Mouse (Mus musculus): ENCODE data around the gene Fbxl17. TPM values are rescaled to one million over a fixed set of nuclear protein-coding genes. Genes with fewer than 3 reads are reported as not detected.

The Fbxl17 gene
- polyA plus RNA-seq, 1 experiment from 2014 or later, result 8.9 TPM

- 89% methylated on average over 7 of the region's 7 CpGs for WGBS
- no peak for ATAC-seq
- H3K4me3 ChIP-seq (ENCODE audit: low read depth, low read length), result no peak overlapping the region
Observed at GRCm38 (mm10) chr17:63157019-63157418, 342.8 kb downstream of the Fbxl17 start.

GRCm38 (mm10) chr17:63146514-63146913 lies 353.3 kb downstream of the Fbxl17 start:
- peak overlapping the region; percentile 91; the same call in 1 of the 2 replicates for H3K27ac ChIP-seq (ENCODE audit: low read depth, low read length)
- no peaks in the 10 kb centered on the region for H3K9me3 ChIP-seq (replicated peaks; ENCODE audit: control insufficient read depth, low read length)
- 3% methylated on average over 2 of the region's 2 CpGs for WGBS
- no peak overlapping the region for H3K4me2 ChIP-seq (ENCODE audit: low read length)
- no peaks in the 10 kb centered on the region for H3K27me3 ChIP-seq (replicated peaks; ENCODE audit: control insufficient read depth, insufficient read depth, low read length)
- no peaks in the 10 kb centered on the region for H3K36me3 ChIP-seq (ENCODE audit: control insufficient read depth, insufficient read depth, low read length)
- no peak overlapping the region for H3K4me3 ChIP-seq (ENCODE audit: low read depth, low read length)
- peak; percentile 40 for DNase-seq (ENCODE audit: low spot score)
- H3K9ac ChIP-seq (ENCODE audit: low read length), result no peak overlapping the region
- peaks cover 28% of the 10 kb centered on the region for H3K4me1 ChIP-seq (ENCODE audit: control insufficient read depth, insufficient read depth, low read length)
- peak; percentile 30; the same call in 1 of the 2 replicates for ATAC-seq

More at GRCm38 (mm10) chr17:63157019-63157418, 342.8 kb downstream of the Fbxl17 start:
- Histone ChIP-seq H3K4me1 (ENCODE audit: control insufficient read depth, insufficient read depth, low read length) (no peaks in the 10 kb centered on the region), H3K27ac (ENCODE audit: low read depth, low read length) (no peak overlapping the region), H3K9ac (ENCODE audit: low read length) (no peak overlapping the region), H3K9me3 (replicated peaks; ENCODE audit: control insufficient read depth, low read length) (no peaks in the 10 kb centered on the region), H3K36me3 (ENCODE audit: control insufficient read depth, insufficient read depth, low read length) (no peaks in the 10 kb centered on the region), H3K4me2 (ENCODE audit: low read length) (no peak overlapping the region), H3K27me3 (replicated peaks; ENCODE audit: control insufficient read depth, insufficient read depth, low read length) (no peaks in the 10 kb centered on the region)
- DNase-seq (ENCODE audit: low spot score), result no peak

GRCm38 (mm10) chr17:63145751-63146491 lies 353.9 kb downstream of the Fbxl17 start:
- ATAC-seq, result peak; percentile 40

GRCm38 (mm10) chr17:63145311-63145741 lies 354.5 kb downstream of the Fbxl17 start:
- Histone ChIP-seq H3K27me3 (replicated peaks; ENCODE audit: control insufficient read depth, insufficient read depth, low read length) (no peaks in the 10 kb centered on the region), H3K9ac (ENCODE audit: low read length) (0 out of 2 replicates have a peak overlapping the region, but pooled peaks have one; percentile 26), H3K36me3 (ENCODE audit: control insufficient read depth, insufficient read depth, low read length) (no peaks in the 10 kb centered on the region), H3K27ac (ENCODE audit: low read depth, low read length) (peak overlapping the region; percentile 91), H3K9me3 (replicated peaks; ENCODE audit: control insufficient read depth, low read length) (no peaks in the 10 kb centered on the region), H3K4me3 (ENCODE audit: low read depth, low read length) (no peak overlapping the region), H3K4me2 (ENCODE audit: low read length) (peak overlapping the region; percentile 30), H3K4me1 (ENCODE audit: control insufficient read depth, insufficient read depth, low read length) (peaks cover 28% of the 10 kb centered on the region)
- WGBS, result 7% methylated on average over 5 of the region's 5 CpGs
- DNase-seq (ENCODE audit: low spot score) (peak; percentile 88), ATAC-seq (peak; percentile 87)

More at GRCm38 (mm10) chr17:63145751-63146491, 353.9 kb downstream of the Fbxl17 start:
- Histone ChIP-seq H3K4me3 (ENCODE audit: low read depth, low read length) (no peak overlapping the region), H3K9ac (ENCODE audit: low read length) (0 out of 2 replicates have a peak overlapping the region, but pooled peaks have one; percentile 26), H3K36me3 (ENCODE audit: control insufficient read depth, insufficient read depth, low read length) (no peaks in the 10 kb centered on the region), H3K9me3 (replicated peaks; ENCODE audit: control insufficient read depth, low read length) (no peaks in the 10 kb centered on the region), H3K27ac (ENCODE audit: low read depth, low read length) (peak overlapping the region; percentile 91), H3K27me3 (replicated peaks; ENCODE audit: control insufficient read depth, insufficient read depth, low read length) (no peaks in the 10 kb centered on the region), H3K4me2 (ENCODE audit: low read length) (peak overlapping the region; percentile 30), H3K4me1 (ENCODE audit: control insufficient read depth, insufficient read depth, low read length) (peaks cover 28% of the 10 kb centered on the region)
- WGBS, result 8% methylated on average over 12 of the region's 12 CpGs
- peak; percentile 61 for DNase-seq (ENCODE audit: low spot score)

GRCm38 (mm10) chr17:63143825-63144224 lies 356.0 kb downstream of the Fbxl17 start:
- Histone ChIP-seq H3K36me3 (ENCODE audit: control insufficient read depth, insufficient read depth, low read length) (no peaks in the 10 kb centered on the region), H3K4me3 (ENCODE audit: low read depth, low read length) (no peak overlapping the region), H3K9me3 (replicated peaks; ENCODE audit: control insufficient read depth, low read length) (no peaks in the 10 kb centered on the region), H3K27me3 (replicated peaks; ENCODE audit: control insufficient read depth, insufficient read depth, low read length) (no peaks in the 10 kb centered on the region), H3K4me2 (ENCODE audit: low read length) (no peak overlapping the region), H3K9ac (ENCODE audit: low read length) (no peak overlapping the region), H3K27ac (ENCODE audit: low read depth, low read length) (no peak overlapping the region), H3K4me1 (ENCODE audit: control insufficient read depth, insufficient read depth, low read length) (peaks cover 28% of the 10 kb centered on the region)
- ATAC-seq (0 out of 2 replicates have a peak, but pooled peaks have one; percentile 30), DNase-seq (ENCODE audit: low spot score) (peak; percentile 25)
- 11% methylated on average over 7 of the region's 7 CpGs for WGBS

- ATAC-seq, result no peak
- WGBS, result 93% methylated on average over 5 of the region's 5 CpGs
Observed at GRCm38 (mm10) chr17:63134805-63135204, 365.0 kb downstream of the Fbxl17 start.

GRCm38 (mm10) chr17:63122427-63122826 lies 377.4 kb downstream of the Fbxl17 start:
- Histone ChIP-seq H3K27ac (ENCODE audit: low read depth, low read length) (no peak overlapping the region), H3K9ac (ENCODE audit: low read length) (no peak overlapping the region), H3K4me1 (ENCODE audit: control insufficient read depth, insufficient read depth, low read length) (peaks cover 11% of the 10 kb centered on the region), H3K4me3 (ENCODE audit: low read depth, low read length) (no peak overlapping the region), H3K4me2 (ENCODE audit: low read length) (no peak overlapping the region), H3K36me3 (ENCODE audit: control insufficient read depth, insufficient read depth, low read length) (no peaks in the 10 kb centered on the region), H3K9me3 (replicated peaks; ENCODE audit: control insufficient read depth, low read length) (no peaks in the 10 kb centered on the region), H3K27me3 (replicated peaks; ENCODE audit: control insufficient read depth, insufficient read depth, low read length) (no peaks in the 10 kb centered on the region)
- DNase-seq (ENCODE audit: low spot score), result no peak
- no peak for ATAC-seq
- WGBS, result 85% methylated on average over 2 of the region's 2 CpGs

More at GRCm38 (mm10) chr17:63134805-63135204, 365.0 kb downstream of the Fbxl17 start:
- H3K4me3 ChIP-seq (ENCODE audit: low read depth, low read length), result no peak overlapping the region
- no peaks in the 10 kb centered on the region for H3K9me3 ChIP-seq (replicated peaks; ENCODE audit: control insufficient read depth, low read length)
- H3K36me3 ChIP-seq (ENCODE audit: control insufficient read depth, insufficient read depth, low read length), result no peaks in the 10 kb centered on the region
- no peak overlapping the region for H3K27ac ChIP-seq (ENCODE audit: low read depth, low read length)
- H3K9ac ChIP-seq (ENCODE audit: low read length), result no peak overlapping the region
- no peaks in the 10 kb centered on the region for H3K4me1 ChIP-seq (ENCODE audit: control insufficient read depth, insufficient read depth, low read length)
- no peak for DNase-seq (ENCODE audit: low spot score)
- no peak overlapping the region for H3K4me2 ChIP-seq (ENCODE audit: low read length)
- no peaks in the 10 kb centered on the region for H3K27me3 ChIP-seq (replicated peaks; ENCODE audit: control insufficient read depth, insufficient read depth, low read length)

GRCm38 (mm10) chr17:63119701-63120100 lies 380.1 kb downstream of the Fbxl17 start:
- 73% methylated on average over 3 of the region's 3 CpGs for WGBS
- Histone ChIP-seq H3K27ac (ENCODE audit: low read depth, low read length) (no peak overlapping the region), H3K36me3 (ENCODE audit: control insufficient read depth, insufficient read depth, low read length) (no peaks in the 10 kb centered on the region), H3K27me3 (replicated peaks; ENCODE audit: control insufficient read depth, insufficient read depth, low read length) (no peaks in the 10 kb centered on the region), H3K9ac (ENCODE audit: low read length) (no peak overlapping the region), H3K4me2 (ENCODE audit: low read length) (no peak overlapping the region), H3K4me1 (ENCODE audit: control insufficient read depth, insufficient read depth, low read length) (peaks cover 11% of the 10 kb centered on the region), H3K4me3 (ENCODE audit: low read depth, low read length) (no peak overlapping the region), H3K9me3 (replicated peaks; ENCODE audit: control insufficient read depth, low read length) (no peaks in the 10 kb centered on the region)
- no peak for DNase-seq (ENCODE audit: low spot score)
- ATAC-seq, result no peak

GRCm38 (mm10) chr17:63119077-63119476 lies 380.7 kb downstream of the Fbxl17 start:
- Histone ChIP-seq H3K4me2 (ENCODE audit: low read length) (no peak overlapping the region), H3K9ac (ENCODE audit: low read length) (no peak overlapping the region), H3K36me3 (ENCODE audit: control insufficient read depth, insufficient read depth, low read length) (no peaks in the 10 kb centered on the region), H3K4me1 (ENCODE audit: control insufficient read depth, insufficient read depth, low read length) (peaks cover 11% of the 10 kb centered on the region), H3K27me3 (replicated peaks; ENCODE audit: control insufficient read depth, insufficient read depth, low read length) (no peaks in the 10 kb centered on the region), H3K4me3 (ENCODE audit: low read depth, low read length) (no peak overlapping the region), H3K27ac (ENCODE audit: low read depth, low read length) (no peak overlapping the region), H3K9me3 (replicated peaks; ENCODE audit: control insufficient read depth, low read length) (no peaks in the 10 kb centered on the region)
- ATAC-seq, result peak; percentile 79
- WGBS, result 27% methylated on average over 7 of the region's 7 CpGs
- DNase-seq (ENCODE audit: low spot score), result peak; percentile 55
